14 mouse cellular contexts compared by ENCODE assay signal in genomic region chr12:26145085-26145714, GRCm38 (mm10).
A peak's percentile ranks its signal among the peaks of the same experiment; 100 is the strongest.
DNase-seq lines count a peak whose midpoint lies in the region; ATAC-seq and TF ChIP-seq lines count a peak whose summit lies in the region.
"Had no signal": no experiment of that assay in that cellular context is flagged by ENCODE, and none has a peak within 500 bp of the region (broad histone marks: within the 10 kb centered on the region; RNA-seq: fewer than 3 reads in every experiment).

No protein-coding gene starts in this region.

- no peaks in the 10 kb centered on the region for H3K4me1 ChIP-seq in liver, postnatal 0 days (ENCODE audit: insufficient read depth)
- no peaks in the 10 kb centered on the region for H3K4me1 ChIP-seq in liver, embryonic 12.5 days
- peaks cover 6% of the 10 kb centered on the region for H3K4me1 ChIP-seq in cerebellum, adult 2 months (ENCODE audit: control insufficient read depth, insufficient read depth, low read length)
- no peaks in the 10 kb centered on the region for H3K4me1 ChIP-seq in limb, embryonic 10.5 days
- H3K4me1 ChIP-seq: heart, embryonic 12.5 days; limb, embryonic 12.5 days had no signal

- no peak overlapping the region for H3K4me2 ChIP-seq in liver, postnatal 0 days (ENCODE audit: low read depth, low read length)
- H3K4me2 ChIP-seq in liver, embryonic 12.5 days, result no peak overlapping the region
- H3K4me2 ChIP-seq: heart, embryonic 12.5 days; intestine, embryonic 15.5 days; limb, embryonic 12.5 days had no signal

- H3K9me3 ChIP-seq in liver, postnatal 0 days (ENCODE audit: low read length), result no peaks in the 10 kb centered on the region
- H3K9me3 ChIP-seq in liver, embryonic 12.5 days (replicated peaks), result no peaks in the 10 kb centered on the region
- H3K9me3 ChIP-seq in limb, embryonic 10.5 days (replicated peaks), result no peaks in the 10 kb centered on the region
- H3K9me3 ChIP-seq: heart, embryonic 12.5 days; intestine, embryonic 15.5 days; limb, embryonic 12.5 days had no signal

- no peak overlapping the region for H3K27ac ChIP-seq in liver, postnatal 0 days (ENCODE audit: low read depth)
- no peak overlapping the region for H3K27ac ChIP-seq in liver, embryonic 12.5 days
- no peak overlapping the region for H3K27ac ChIP-seq in cerebellum, adult 2 months (ENCODE audit: insufficient read depth, low read length)
- no peak overlapping the region for H3K27ac ChIP-seq in limb, embryonic 10.5 days
- H3K27ac ChIP-seq: intestine, embryonic 15.5 days; limb, embryonic 12.5 days had no signal

- no peak overlapping the region for H3K4me3 ChIP-seq in liver, postnatal 0 days (ENCODE audit: low read depth, low read length)
- no peak overlapping the region for H3K4me3 ChIP-seq in liver, embryonic 12.5 days
- no peak overlapping the region for H3K4me3 ChIP-seq in cerebellum, adult 2 months (replicated peaks; ENCODE audit: insufficient read depth, low read depth, low read length)
- no peak overlapping the region for H3K4me3 ChIP-seq in limb, embryonic 10.5 days
- H3K4me3 ChIP-seq: heart, embryonic 12.5 days; intestine, embryonic 15.5 days; limb, embryonic 12.5 days; myocyte had no signal

- no peak for TF ChIP-seq EP300 in liver, postnatal 0 days (IDR thresholded peaks at IDR 0.05; ENCODE audit: low read depth)

- no peak overlapping the region for H3K9ac ChIP-seq in liver, postnatal 0 days (replicated peaks)
- no peak overlapping the region for H3K9ac ChIP-seq in liver, embryonic 12.5 days
- H3K9ac ChIP-seq: heart, embryonic 12.5 days; intestine, embryonic 15.5 days; limb, embryonic 12.5 days had no signal

- DNase-seq in cerebellum, adult 11-12 months, result peak; percentile 28
- peak; percentile 13 for DNase-seq in liver, postnatal 0 days
- peak; percentile 32 to 40 for DNase-seq in cerebellum, adult 2 months
- no peak for DNase-seq in left cerebral cortex, postnatal 14 days (ENCODE audit: low spot score in 2 of 2)
- no peak for DNase-seq in limb, embryonic 10.5 days (ENCODE audit: low spot score)
- DNase-seq: right cerebral cortex, postnatal 25 days; thymus, postnatal 4 days had no signal

- H3K36me3 ChIP-seq in liver, postnatal 0 days (replicated peaks; ENCODE audit: insufficient read depth, low read length), result no peaks in the 10 kb centered on the region
- no peaks in the 10 kb centered on the region for H3K36me3 ChIP-seq in liver, embryonic 12.5 days
- no peaks in the 10 kb centered on the region for H3K36me3 ChIP-seq in limb, embryonic 10.5 days
- H3K36me3 ChIP-seq: heart, embryonic 12.5 days; intestine, embryonic 15.5 days; limb, embryonic 12.5 days had no signal

- no peaks in the 10 kb centered on the region for H3K27me3 ChIP-seq in liver, postnatal 0 days (ENCODE audit: insufficient read depth, low read length)
- no peaks in the 10 kb centered on the region for H3K27me3 ChIP-seq in liver, embryonic 12.5 days (replicated peaks)
- H3K27me3 ChIP-seq in cerebellum, adult 2 months (ENCODE audit: control insufficient read depth, insufficient read depth, low read length), result no peaks in the 10 kb centered on the region
- H3K27me3 ChIP-seq in limb, embryonic 10.5 days (ENCODE audit: low read depth, poor library complexity, severe bottlenecking), result no peaks in the 10 kb centered on the region
- H3K27me3 ChIP-seq: heart, embryonic 12.5 days; intestine, embryonic 15.5 days; limb, embryonic 12.5 days had no signal

- 59% methylated on average over 6 of the region's 6 CpGs for WGBS in liver, postnatal 0 days (ENCODE audit: insufficient replicate concordance)
- 49% methylated on average over 6 of the region's 6 CpGs for WGBS in liver, embryonic 12.5 days (ENCODE audit: insufficient replicate concordance)
- WGBS in cerebellum, adult 2 months, result 43% methylated on average over 6 of the region's 6 CpGs
- 73% methylated on average over 6 of the region's 6 CpGs for WGBS in limb, embryonic 10.5 days

- no peak for TF ChIP-seq CTCF in liver, postnatal 0 days (IDR thresholded peaks at IDR 0.05; ENCODE audit: low read depth)
- no peak for TF ChIP-seq CTCF in cerebellum, adult 2 months (IDR thresholded peaks at IDR 0.05; ENCODE audit: borderline replicate concordance, insufficient read depth, low read depth, low read length)

- no peak for ATAC-seq in cerebellum, adult (ENCODE audit: insufficient number of reproducible peaks, low FRiP score, low TSS enrichment)
- ATAC-seq in liver, postnatal 0 days, result no peak
- ATAC-seq in liver, embryonic 12.5 days, result no peak
- peak; percentile 82 for ATAC-seq in megakaryocyte, adult 5-6 weeks (ENCODE audit: poor library complexity, severe bottlenecking)
- ATAC-seq: intestine, embryonic 15.5 days had no signal

- intact Hi-C loops in left cerebral cortex, postnatal 14 days (cut with DNase I), result no loop called here

- TF ChIP-seq POLR2A in cerebellum, adult 2 months (IDR thresholded peaks at IDR 0.05; ENCODE audit: borderline replicate concordance, insufficient read depth, low read length), result no peak

Comparison
In these comparisons a context has a peak if more than half of its experiments do, and no peak if none do; other contexts are left out.
1. DNase-seq: peak in cerebellum, adult 11-12 months (single experiment), liver, postnatal 0 days (single experiment) and cerebellum, adult 2 months (2 of 2); none in left cerebral cortex, postnatal 14 days (0 of 2) and limb, embryonic 10.5 days (single experiment).